Mouse (Mus musculus) limb, embryonic 13.5 days (tissue): ENCODE results near the gene Spata20. TPM values are rescaled to one million over a fixed set of nuclear protein-coding genes. Genes with fewer than 3 reads are reported as not detected.

Experiments
- ATAC-seq: fragments of 200-750 bp; cut with Nextera tagmentation; 2 replicates; pipeline ENCODE4 v1.8.0; 2017; ENCODE audit warnings: low read depth, moderate number of reproducible peaks, moderate TSS enrichment; ENCODE audit not compliant: low FRiP score
- H3K27ac ChIP-seq: fragments of 300-500 bp; sonication (generic); 2 replicates; pipeline ENCODE4 v1.5.1; 2015; ENCODE audit warnings: inconsistent platforms, mild to moderate bottlenecking, moderate library complexity
- H3K27me3 ChIP-seq: fragments of 300-500 bp; sonication (generic); 2 replicates; pipeline ENCODE4 v1.6.1; 2015; ENCODE audit warnings: mild to moderate bottlenecking, inconsistent platforms
- H3K36me3 ChIP-seq: fragments of 300-500 bp; sonication (generic); 2 replicates; pipeline ENCODE4 v1.6.1; 2015; ENCODE audit warnings: inconsistent platforms, mild to moderate bottlenecking, moderate library complexity
- H3K4me1 ChIP-seq: fragments of 300-500 bp; sonication (generic); 2 replicates; pipeline ENCODE4 v1.6.1; 2015; ENCODE audit warnings: inconsistent platforms
- H3K4me2 ChIP-seq: fragments of 300-500 bp; sonication (generic); replicated peaks from 2 replicates; pipeline ENCODE4 v1.6.1; 2015; ENCODE audit warnings: inconsistent platforms, mild to moderate bottlenecking, moderate library complexity
- H3K4me3 ChIP-seq: fragments of 300-500 bp; sonication (generic); 2 replicates; pipeline ENCODE4 v1.5.1; 2015; ENCODE audit warnings: moderate library complexity, mild to moderate bottlenecking, inconsistent platforms
- H3K9ac ChIP-seq: fragments of 300-500 bp; sonication (generic); 2 replicates; pipeline ENCODE4 v1.6.1; 2015; ENCODE audit warnings: mild to moderate bottlenecking, inconsistent platforms
- H3K9me3 ChIP-seq: fragments of 300-500 bp; sonication (generic); 2 replicates; pipeline ENCODE4 v1.6.1; 2016; ENCODE audit warnings: inconsistent platforms
- WGBS: fragments of 180-500 bp; shearing (Covaris S2); methylation state at CpG from one replicate; pipeline ENCODE4 v1.1.7; 2015; 5-methylcytosine and 5-hydroxymethylcytosine counted together
- polyA plus RNA-seq: library from polyadenylated mRNA; unstranded; fragments of >200 nt; fragmentation: Nextera tagmentation; extraction: Ambion mirVana; gene quantifications from 2 replicates; pipeline ENCODE4 v1.2.1, GENCODE M21; 2015

The Spata20 gene
- polyA plus RNA-seq, 1 experiment from 2014 or later: 0.20 TPM

GRCm38 (mm10) chr11:94481963-94482362 lies 4.0 kb downstream of the Spata20 start:
- Histone ChIP-seq H3K9me3 (no peaks in the 10 kb centered on the region), H3K27me3 (peaks cover 24% of the 10 kb centered on the region), H3K4me1 (peaks cover 13% of the 10 kb centered on the region), H3K4me3 (no peak overlapping the region), H3K27ac (no peak overlapping the region), H3K4me2 (no peak overlapping the region), H3K36me3 (no peaks in the 10 kb centered on the region), H3K9ac (no peak overlapping the region)
- WGBS: 91% methylated on average over 7 of the region's 7 CpGs
- no peak for ATAC-seq

GRCm38 (mm10) chr11:94480382-94480781 lies 5.6 kb downstream of the Spata20 start:
- WGBS: 88% methylated on average over 9 of the region's 9 CpGs
- Histone ChIP-seq H3K4me2 (no peak overlapping the region), H3K27me3 (peaks cover 24% of the 10 kb centered on the region), H3K9me3 (no peaks in the 10 kb centered on the region), H3K9ac (no peak overlapping the region), H3K4me1 (peaks cover 20% of the 10 kb centered on the region), H3K36me3 (no peaks in the 10 kb centered on the region), H3K4me3 (no peak overlapping the region), H3K27ac (no peak overlapping the region)
- no peak for ATAC-seq

- no peak for ATAC-seq
- Histone ChIP-seq H3K4me1 (peaks cover 30% of the 10 kb centered on the region), H3K27me3 (peaks cover 22% of the 10 kb centered on the region), H3K4me3 (no peak overlapping the region), H3K9ac (peak overlapping the region; percentile 39; the same call in 1 of the 2 replicates), H3K4me2 (no peak overlapping the region), H3K36me3 (no peaks in the 10 kb centered on the region), H3K27ac (no peak overlapping the region), H3K9me3 (no peaks in the 10 kb centered on the region)
- 49% methylated on average over 6 of the region's 6 CpGs for WGBS
Observed at GRCm38 (mm10) chr11:94477651-94478050, 8.3 kb downstream of the Spata20 start.

- 24% methylated on average over 11 of the region's 11 CpGs for WGBS
- Histone ChIP-seq H3K4me2 (no peak overlapping the region), H3K27ac (no peak overlapping the region), H3K27me3 (peaks cover 22% of the 10 kb centered on the region), H3K4me1 (peaks cover 39% of the 10 kb centered on the region), H3K9ac (no peak overlapping the region), H3K36me3 (no peaks in the 10 kb centered on the region), H3K9me3 (no peaks in the 10 kb centered on the region), H3K4me3 (no peak overlapping the region)
- ATAC-seq: no peak
Observed at GRCm38 (mm10) chr11:94475722-94476121, 10.3 kb downstream of the Spata20 start.

- no peaks in the 10 kb centered on the region for H3K9me3 ChIP-seq
- H3K36me3 ChIP-seq: no peaks in the 10 kb centered on the region
- H3K4me2 ChIP-seq: peak overlapping the region; percentile 85
- 0 out of 2 replicates have a peak overlapping the region, but pooled peaks have one; percentile 32 for H3K9ac ChIP-seq
- peak overlapping the region; percentile 98 for H3K4me3 ChIP-seq
- peaks cover 49% of the 10 kb centered on the region for H3K4me1 ChIP-seq
- peak overlapping the region; percentile 99 for H3K27ac ChIP-seq
- WGBS: 1% methylated on average over 11 of the region's 11 CpGs
- ATAC-seq: no peak
- H3K27me3 ChIP-seq: peaks cover 22% of the 10 kb centered on the region
Observed at GRCm38 (mm10) chr11:94474544-94474910, 11.5 kb downstream of the Spata20 start.

GRCm38 (mm10) chr11:94473707-94474543 lies 12.1 kb downstream of the Spata20 start, which contains the start of gene Cacna1g:
TSS of gene Cacna1g (minus strand) at chr11:94474198.
- Histone ChIP-seq H3K9ac (peak within 1 kb of the TSS; percentile 100), H3K27me3 (peaks cover 22% of the 10 kb centered on the region), H3K4me2 (peak within 1 kb of the TSS; percentile 85), H3K36me3 (no peaks in the 10 kb centered on the region), H3K4me1 (peaks cover 55% of the 10 kb centered on the region), H3K9me3 (no peaks in the 10 kb centered on the region), H3K27ac (peak within 1 kb of the TSS; percentile 99), H3K4me3 (peak within 1 kb of the TSS; percentile 98)
- ATAC-seq: peak; percentile 93
- under 1% methylated on average over 46 of the region's 71 CpGs for WGBS

- peaks cover 63% of the 10 kb centered on the region for H3K4me1 ChIP-seq
- WGBS: 1% methylated on average over 48 of the region's 52 CpGs
- no peak for ATAC-seq
- H3K9me3 ChIP-seq: no peaks in the 10 kb centered on the region
- H3K4me3 ChIP-seq: peak overlapping the region; percentile 98
- H3K4me2 ChIP-seq: peak overlapping the region; percentile 85
- peaks cover 20% of the 10 kb centered on the region for H3K27me3 ChIP-seq
- no peaks in the 10 kb centered on the region for H3K36me3 ChIP-seq
- H3K27ac ChIP-seq: peak overlapping the region; percentile 99
- H3K9ac ChIP-seq: peak overlapping the region; percentile 100
Observed at GRCm38 (mm10) chr11:94472916-94473706, 12.9 kb downstream of the Spata20 start.

GRCm38 (mm10) chr11:94472585-94472915 lies 13.4 kb downstream of the Spata20 start:
- WGBS: under 1% methylated on average over 15 of the region's 15 CpGs
- peaks cover 66% of the 10 kb centered on the region for H3K4me1 ChIP-seq
- H3K9me3 ChIP-seq: no peaks in the 10 kb centered on the region
- peak overlapping the region; percentile 85 for H3K4me2 ChIP-seq
- ATAC-seq: no peak
- H3K27me3 ChIP-seq: peaks cover 16% of the 10 kb centered on the region; the same call in 1 of the 2 replicates
- peaks cover under 1% of the 10 kb centered on the region; the same call in 1 of the 2 replicates for H3K36me3 ChIP-seq
- H3K27ac ChIP-seq: peak overlapping the region; percentile 99
- peak overlapping the region; percentile 98 for H3K4me3 ChIP-seq
- H3K9ac ChIP-seq: peak overlapping the region; percentile 100

- H3K9ac ChIP-seq: peak overlapping the region; percentile 100
- H3K4me3 ChIP-seq: peak overlapping the region; percentile 98
- no peaks in the 10 kb centered on the region for H3K9me3 ChIP-seq
- 3% methylated on average over 17 of the region's 17 CpGs for WGBS
- peaks cover 14% of the 10 kb centered on the region; the same call in 1 of the 2 replicates for H3K27me3 ChIP-seq
- H3K4me1 ChIP-seq: peaks cover 66% of the 10 kb centered on the region
- H3K27ac ChIP-seq: peak overlapping the region; percentile 99
- H3K36me3 ChIP-seq: peaks cover 6% of the 10 kb centered on the region; the same call in 1 of the 2 replicates
- H3K4me2 ChIP-seq: peak overlapping the region; percentile 85
- ATAC-seq: no peak
Observed at GRCm38 (mm10) chr11:94471740-94472584, 14.0 kb downstream of the Spata20 start.

GRCm38 (mm10) chr11:94470391-94470790 lies 15.6 kb downstream of the Spata20 start:
- peak overlapping the region; percentile 100 for H3K9ac ChIP-seq
- ATAC-seq: no peak

More at GRCm38 (mm10) chr11:94470391-94470790, 15.6 kb downstream of the Spata20 start:
- Histone ChIP-seq H3K36me3 (peaks cover 20% of the 10 kb centered on the region), H3K4me1 (peaks cover 68% of the 10 kb centered on the region), H3K9me3 (no peaks in the 10 kb centered on the region), H3K4me2 (peak overlapping the region; percentile 85), H3K27ac (peak overlapping the region; percentile 99), H3K4me3 (peak overlapping the region; percentile 98), H3K27me3 (peaks cover 5% of the 10 kb centered on the region; the same call in 1 of the 2 replicates)
- 10% methylated on average over 7 of the region's 7 CpGs for WGBS
